Comparison of ENCODE assay signal across 8 mouse cellular contexts in genomic region chr17:87283755-87284481, GRCm38 (mm10). TPM values are rescaled to one million over a fixed set of nuclear protein-coding genes. Genes with fewer than 3 reads are reported as not detected.
DNase-seq lines count a peak whose midpoint lies in the region; ATAC-seq and TF ChIP-seq lines count a peak whose summit lies in the region.

No protein-coding gene starts in this region.

- peak overlapping the region; percentile 97 for H3K4me2 ChIP-seq in heart, embryonic 14.5 days (ENCODE audit: low read length)

- H3K36me3 ChIP-seq in heart, embryonic 14.5 days (ENCODE audit: control insufficient read depth, insufficient read depth, low read length): no peaks in the 10 kb centered on the region
- H3K36me3 ChIP-seq in liver, adult 2 months (ENCODE audit: control insufficient read depth, insufficient read depth, low read length): no peaks in the 10 kb centered on the region; the same call in 1 of the 2 replicates

- H3K4me1 ChIP-seq in heart, embryonic 14.5 days (ENCODE audit: control insufficient read depth in 2 of 2, insufficient read depth in 2 of 2, low read length in 2 of 2): peaks cover 3 to 16% of the 10 kb centered on the region in 2 experiments; a peak in 2 of 4 replicates
- H3K4me1 ChIP-seq in liver, adult 2 months (ENCODE audit: control insufficient read depth, insufficient read depth, low read length): peaks cover 38% of the 10 kb centered on the region

- no peak for TF ChIP-seq CTCF in liver, adult 2 months (IDR thresholded peaks at IDR 0.05; ENCODE audit: low read depth, low read length)

- peaks cover 26% of the 10 kb centered on the region; the same call in 1 of the 2 replicates for H3K79me2 ChIP-seq in liver, adult 2 months (ENCODE audit: control insufficient read depth, insufficient read depth, low read length)

- ATAC-seq in heart, embryonic 14.5 days (ENCODE audit: insufficient number of reproducible peaks, insufficient read depth, low FRiP score, low read depth): no peak

- H3K27ac ChIP-seq in heart, embryonic 14.5 days (replicated peaks in 1 of 2; ENCODE audit: control insufficient read depth in 1 of 2, insufficient read depth in 1 of 2, low read depth in 2 of 2, low read length in 2 of 2): no peak overlapping the region
- H3K27ac ChIP-seq in liver, adult 2 months (replicated peaks; ENCODE audit: insufficient read depth, low read depth, low read length): peak overlapping the region; percentile 96

- H3K9ac ChIP-seq in heart, embryonic 14.5 days (ENCODE audit: low read length): peak overlapping the region; percentile 82
- peak overlapping the region; percentile 95 for H3K9ac ChIP-seq in liver, adult 2 months (ENCODE audit: low read depth, low read length)

- H3K9me3 ChIP-seq in heart, embryonic 14.5 days (ENCODE audit: control insufficient read depth, low read length): no peaks in the 10 kb centered on the region

- peak; percentile 42 for DNase-seq in adrenal gland, postnatal 14 days
- DNase-seq in adrenal gland, postnatal 4 days (ENCODE audit: low spot score in 2 of 2): no peak
- DNase-seq in brain, adult 2 months (ENCODE audit: low read depth, low spot score): peak; percentile 11
- peak; percentile 92 for DNase-seq in liver, adult 2 months (ENCODE audit: extremely low read depth, low read depth, low spot score)
- peak; percentile 71 to 73 for DNase-seq in monocyte, adult 2 months (ENCODE audit: low read depth in 1 of 2, low spot score in 2 of 2)
- DNase-seq in thymus, postnatal 14 days: peak; percentile 64
- no peak for DNase-seq in urinary bladder, postnatal 25 days (ENCODE audit: low spot score)

- WGBS in heart, embryonic 14.5 days: 9% methylated on average over 21 of the region's 21 CpGs
- 9% methylated on average over 21 of the region's 21 CpGs for WGBS in liver, adult 2 months

- peaks cover 32% of the 10 kb centered on the region for H3K27me3 ChIP-seq in heart, embryonic 14.5 days (ENCODE audit: control insufficient read depth, insufficient read depth, low read length)
- H3K27me3 ChIP-seq in liver, adult 2 months (ENCODE audit: control insufficient read depth, insufficient read depth, low read length): no peaks in the 10 kb centered on the region

- TF ChIP-seq POLR2A in liver, adult 2 months (IDR thresholded peaks at IDR 0.05; ENCODE audit: extremely low read depth, insufficient read depth, low read length): 0 out of 2 replicates have a peak, but pooled peaks have one; percentile 37

- H3K4me3 ChIP-seq in heart, embryonic 14.5 days (ENCODE audit: control insufficient read depth in 1 of 2, insufficient read depth in 1 of 2, low read depth in 1 of 2, low read length in 2 of 2): peak overlapping the region; percentile 64 to 69
- peak overlapping the region; percentile 94 for H3K4me3 ChIP-seq in liver, adult 2 months (ENCODE audit: insufficient read depth, low read depth, low read length)

RNA-seq across cellular contexts. Expression of gene Ttc7, which starts 1.2 kb away (rescaled TPM):
- total RNA-seq in adrenal gland, postnatal 14 days (2021): 13.2 TPM in 2 replicates
- total RNA-seq in adrenal gland, postnatal 4 days (2021): 10 to 100 TPM; 13.0 to 15.9 TPM
- 1.3 and 2.5 TPM in 2 replicates for polyA plus RNA-seq in heart, embryonic 14.5 days (2014; fragmentation: Nextera tagmentation; extraction: Ambion mirVana)
- 19.0 and 22.4 TPM in 2 replicates for total RNA-seq in liver, adult 2 months (2014; rRNA removed)
- polyA plus RNA-seq in liver, adult 2 months (2012; rRNA removed): 36.5 and 37.8 TPM in 2 replicates

RNA-seq across cellular contexts. Expression of gene Mcfd2, which starts 18.2 kb away (rescaled TPM):
- total RNA-seq in adrenal gland, postnatal 14 days (2021): 167 and 183 TPM in 2 replicates
- 100 to 1,000 TPM; 159 to 176 TPM for total RNA-seq in adrenal gland, postnatal 4 days (2021)
- polyA plus RNA-seq in heart, embryonic 14.5 days (2014; fragmentation: Nextera tagmentation; extraction: Ambion mirVana): 81.3 and 85.8 TPM in 2 replicates
- total RNA-seq in liver, adult 2 months (2014; rRNA removed): 223 and 231 TPM in 2 replicates
- 263 and 314 TPM in 2 replicates for polyA plus RNA-seq in liver, adult 2 months (2012; rRNA removed)

Comparison
In these comparisons a context has a peak if more than half of its experiments do, and no peak if none do; other contexts are left out.
1. DNase-seq: peak in adrenal gland, postnatal 14 days (single experiment), brain, adult 2 months (single experiment), liver, adult 2 months (single experiment), monocyte, adult 2 months (2 of 2) and thymus, postnatal 14 days (single experiment); none in adrenal gland, postnatal 4 days (0 of 2) and urinary bladder, postnatal 25 days (single experiment).